Mouse (Mus musculus): ENCODE results near the gene Mdm2. TPM values are rescaled to one million over a fixed set of nuclear protein-coding genes. Genes with fewer than 3 reads are reported as not detected.
"Not testable (repeated sequence)": the region's sequence is repeated elsewhere in the genome, so short reads cannot be mapped to it uniquely, and the experiment has no call there.

Mdm2 gene
- total and polyA plus RNA-seq, 3 experiments, result 35.3 to 601 (median 42.2) TPM

DNA sequence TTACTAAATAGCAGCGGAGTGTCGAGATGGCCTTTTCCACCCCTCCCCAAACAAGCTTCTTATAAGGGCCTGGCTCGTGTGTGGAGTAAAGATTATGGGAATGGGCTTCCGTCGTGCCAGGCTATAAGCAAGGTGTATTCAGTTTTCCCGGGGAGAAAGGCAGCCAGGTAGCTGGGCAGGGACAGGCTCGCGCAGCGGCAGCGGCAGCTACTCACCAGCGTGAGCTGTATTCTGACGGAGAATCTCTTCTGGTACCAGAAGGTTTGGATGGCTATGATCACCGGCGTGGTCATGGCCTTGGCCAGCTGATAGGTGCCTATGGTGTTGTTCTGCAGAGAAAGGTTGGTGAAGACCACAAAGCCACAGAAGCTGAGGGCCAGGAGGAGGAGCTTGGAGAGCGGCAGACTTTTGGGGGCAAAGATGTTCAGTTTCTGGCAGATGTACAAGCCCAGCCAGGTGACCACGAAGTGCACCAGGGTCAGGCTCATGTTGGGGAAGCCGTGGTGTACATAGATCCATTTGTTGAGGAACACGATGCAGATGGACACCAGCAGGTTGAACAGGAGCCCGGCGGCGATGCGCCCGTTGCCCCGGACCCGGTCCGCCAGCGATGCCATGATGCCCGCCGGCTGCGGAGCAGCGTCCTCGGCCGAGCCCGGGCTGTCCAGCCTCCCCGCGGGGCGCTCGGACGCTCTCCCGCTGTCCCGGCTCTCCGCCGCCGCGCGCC is 35.2 kb upstream of the Mdm2 start:
- Histone ChIP-seq H3K9ac (ENCODE audit: control insufficient read depth, low read depth, low read length, poor library complexity, severe bottlenecking) (peak overlapping the region; percentile 43), H3K36me3 (ENCODE audit: control insufficient read depth in 1 of 2, insufficient read depth in 2 of 2, low read length in 2 of 2) (peaks cover 9 to 10% of the 10 kb centered on the region in 2 experiments), H3K4me3 (ENCODE audit: control insufficient read depth in 1 of 2, insufficient read depth in 1 of 2, low read depth in 2 of 2, low read length in 2 of 2) (peak overlapping the region; percentile 57 to 95)
- not testable (repeated sequence) for H3K27me3 ChIP-seq (ENCODE audit: control insufficient read depth in 1 of 2, insufficient read depth in 2 of 2, low read length in 2 of 2); H3K27ac ChIP-seq (ENCODE audit: control insufficient read depth, low read depth, low read length); H3K9me3 ChIP-seq (replicated peaks; ENCODE audit: insufficient read depth, low read length); H3K4me1 ChIP-seq (ENCODE audit: control insufficient read depth in 1 of 2, insufficient read depth in 2 of 2, low read length in 2 of 2); H3K79me2 ChIP-seq (ENCODE audit: control insufficient read depth, insufficient read depth, low read length, poor library complexity)
- peak; percentile 31; the same call in 1 of the 2 replicates for TF ChIP-seq SIN3A (IDR thresholded peaks at IDR 0.05; ENCODE audit: low read length)
- peak; percentile 42 for DNase-seq (ENCODE audit: low read depth, low spot score)

DNA sequence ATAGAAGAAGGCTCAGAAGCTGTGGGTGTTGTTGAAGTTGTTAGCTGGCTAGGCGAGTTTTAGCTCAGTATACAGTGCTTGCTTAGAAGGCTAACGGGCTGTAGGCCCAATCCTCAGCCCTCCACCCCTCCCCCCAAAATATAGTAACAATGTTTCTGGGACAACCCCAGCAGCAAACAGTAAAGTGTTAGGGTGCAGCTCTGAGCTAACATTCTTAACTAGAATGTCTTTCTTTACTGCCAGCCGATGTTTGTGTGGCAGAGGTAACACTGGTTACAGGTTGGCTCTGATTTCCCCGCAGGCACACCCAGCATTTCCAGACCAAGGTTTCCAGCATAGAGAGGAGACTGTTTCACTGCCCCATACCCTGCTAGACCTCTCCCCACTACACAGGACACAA is 33.4 kb upstream of the Mdm2 start:
- peaks cover 0 to 10% of the 10 kb centered on the region in 2 experiments; a peak in 3 of 4 replicates for H3K36me3 ChIP-seq (ENCODE audit: control insufficient read depth in 1 of 2, insufficient read depth in 2 of 2, low read length in 2 of 2)
- TF ChIP-seq NRF1 (IDR thresholded peaks at IDR 0.05; ENCODE audit: insufficient read depth, low read depth, low read length, poor library complexity, severe bottlenecking) (no peak), TAL1 (IDR thresholded peaks at IDR 0.05; ENCODE audit: low read length) (no peak), SMC3 (IDR thresholded peaks at IDR 0.05; ENCODE audit: low read depth, low read length) (no peak), POLR2AphosphoS2 (IDR thresholded peaks at IDR 0.05; ENCODE audit: low read length) (no peak)

DNA sequence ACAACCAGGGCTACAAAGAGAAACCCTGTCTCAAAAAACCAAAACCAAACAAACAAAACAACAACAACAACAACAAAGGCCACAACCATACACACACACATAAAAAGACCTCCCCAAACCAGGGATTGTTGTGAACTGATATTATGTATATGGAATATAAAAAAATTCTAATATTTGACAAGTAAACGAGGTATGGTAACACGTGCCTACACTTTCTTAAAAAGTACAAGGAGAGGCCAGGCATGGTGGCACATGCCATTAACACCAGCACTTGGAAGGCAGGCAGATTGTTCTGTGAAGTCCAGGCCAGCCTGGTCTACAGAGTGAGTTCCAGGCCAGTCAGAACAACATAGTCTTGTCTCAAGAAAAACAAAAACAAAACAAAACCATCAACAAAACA is 32.6 kb upstream of the Mdm2 start:
- TF ChIP-seq MYC (IDR thresholded peaks at IDR 0.05; ENCODE audit: low read depth, low read length) (no peak), ZMIZ1 (IDR thresholded peaks at IDR 0.05; ENCODE audit: low read depth, low read length) (no peak), ZC3H11A (IDR thresholded peaks at IDR 0.05; ENCODE audit: low read depth, low read length) (no peak), MYB (IDR thresholded peaks at IDR 0.05; ENCODE audit: low read depth, low read length) (no peak)
- Histone ChIP-seq H3K27me3 (ENCODE audit: control insufficient read depth in 1 of 2, insufficient read depth in 2 of 2, low read length in 2 of 2) (no peaks in the 10 kb centered on the region), H3K79me2 (ENCODE audit: control insufficient read depth, insufficient read depth, low read length, poor library complexity) (peaks cover 3% of the 10 kb centered on the region; the same call in 1 of the 2 replicates), H3K4me1 (ENCODE audit: control insufficient read depth in 1 of 2, insufficient read depth in 2 of 2, low read length in 2 of 2) (peaks cover 3 to 11% of the 10 kb centered on the region in 2 experiments; a peak in 3 of 4 replicates), H3K9ac (ENCODE audit: control insufficient read depth, low read depth, low read length, poor library complexity, severe bottlenecking) (no peak overlapping the region), H3K4me3 (ENCODE audit: control insufficient read depth in 1 of 2, insufficient read depth in 1 of 2, low read depth in 2 of 2, low read length in 2 of 2) (no peak overlapping the region), H3K36me3 (ENCODE audit: control insufficient read depth in 1 of 2, insufficient read depth in 2 of 2, low read length in 2 of 2) (peaks cover 0 to 17% of the 10 kb centered on the region in 2 experiments; a peak in 2 of 4 replicates), H3K27ac (ENCODE audit: control insufficient read depth, low read depth, low read length) (no peak overlapping the region), H3K9me3 (replicated peaks; ENCODE audit: insufficient read depth, low read length) (no peaks in the 10 kb centered on the region)
- DNase-seq (ENCODE audit: low read depth, low spot score), result no peak

More for the DNA sequence above, 33.4 kb upstream of the Mdm2 start:
- Histone ChIP-seq H3K79me2 (ENCODE audit: control insufficient read depth, insufficient read depth, low read length, poor library complexity) (peaks cover 3% of the 10 kb centered on the region; the same call in 1 of the 2 replicates), H3K27ac (ENCODE audit: control insufficient read depth, low read depth, low read length) (no peak overlapping the region), H3K4me1 (ENCODE audit: control insufficient read depth in 1 of 2, insufficient read depth in 2 of 2, low read length in 2 of 2) (peaks cover under 1 to 4% of the 10 kb centered on the region in 2 experiments; a peak in 3 of 4 replicates), H3K9me3 (replicated peaks; ENCODE audit: insufficient read depth, low read length) (no peaks in the 10 kb centered on the region), H3K9ac (ENCODE audit: control insufficient read depth, low read depth, low read length, poor library complexity, severe bottlenecking) (no peak overlapping the region), H3K4me3 (ENCODE audit: control insufficient read depth in 1 of 2, insufficient read depth in 1 of 2, low read depth in 2 of 2, low read length in 2 of 2) (no peak overlapping the region), H3K27me3 (ENCODE audit: control insufficient read depth in 1 of 2, insufficient read depth in 2 of 2, low read length in 2 of 2) (no peaks in the 10 kb centered on the region)
- no peak for DNase-seq (ENCODE audit: low read depth, low spot score)
